Mouse (Mus musculus) ES-E14 (cell line): ENCODE results near the gene Arl4c. TPM values are rescaled to one million over a fixed set of nuclear protein-coding genes. Genes with fewer than 3 reads are reported as not detected.

ENCODE experiments used
- DNase-seq: peaks from one replicate; pipeline ENCODE4 v3.0.0-alpha.2; 2013; ENCODE audit warnings: low read depth, low spot score
- H3K27ac ChIP-seq: 2 replicates; pipeline ENCODE4 v1.5.1; 2012; ENCODE audit warnings: low read depth, mild to moderate bottlenecking, low read length, moderate library complexity, mixed read lengths; ENCODE audit not compliant: poor library complexity, insufficient read depth, severe bottlenecking
- H3K36me3 ChIP-seq: 2 replicates; pipeline ENCODE4 v1.6.1; 2012; ENCODE audit warnings: mild to moderate bottlenecking, low read length, moderate library complexity, mixed read lengths; ENCODE audit not compliant: control insufficient read depth, poor library complexity, insufficient read depth, severe bottlenecking
- H3K4me1 ChIP-seq, 2 experiments: fragments of 150-350 bp in 1 of 2; sonication (generic) in 1 of 2; 2 replicates each; pipeline ENCODE4 v1.6.1; 2012; ENCODE audit warnings: low read length in 2 of 2, mild to moderate bottlenecking in 1 of 2, mixed read lengths in 1 of 2; ENCODE audit not compliant: control insufficient read depth in 2 of 2, insufficient read depth in 2 of 2, poor library complexity in 1 of 2
- H3K4me3 ChIP-seq, 2 experiments: fragments of 150-350 bp in 1 of 2; sonication (generic) in 1 of 2; 2 replicates each; pipeline ENCODE4 v1.5.1; 2012; ENCODE audit warnings: low read length in 2 of 2, low read depth in 1 of 2, mild to moderate bottlenecking in 1 of 2, mixed read lengths in 1 of 2; ENCODE audit not compliant: insufficient read depth in 1 of 2, poor library complexity in 1 of 2, severe bottlenecking in 1 of 2
- H3K9ac ChIP-seq: 2 replicates; pipeline ENCODE4 v1.6.1; 2012; ENCODE audit warnings: low read depth, mild to moderate bottlenecking, low read length, mixed read lengths; ENCODE audit not compliant: poor library complexity, insufficient read depth, severe bottlenecking
- H3K9me3 ChIP-seq: fragments of 150-350 bp; sonication (generic); 2 replicates; pipeline ENCODE4 v1.6.1; 2012; ENCODE audit warnings: low read depth, mild to moderate bottlenecking, low read length; ENCODE audit not compliant: control insufficient read depth, insufficient read depth
- CHD2 ChIP-seq: IDR thresholded peaks from 2 replicates; pipeline ENCODE4 v1.6.1; 2014; ENCODE audit warnings: mild to moderate bottlenecking, low read depth, low read length, inconsistent platforms
- HCFC1 ChIP-seq: IDR thresholded peaks from 2 replicates; pipeline ENCODE4 v1.6.1; 2012; ENCODE audit warnings: low read length, inconsistent platforms, borderline replicate concordance; ENCODE audit not compliant: insufficient read depth
- MAFK ChIP-seq: IDR thresholded peaks from 2 replicates; pipeline ENCODE4 v1.6.1; 2014; ENCODE audit warnings: mild to moderate bottlenecking, low read depth, low read length, inconsistent platforms; ENCODE audit not compliant: insufficient read depth
- ZC3H11A ChIP-seq: IDR thresholded peaks from 2 replicates; pipeline ENCODE4 v1.6.1; 2012; ENCODE audit warnings: low read depth, mild to moderate bottlenecking, inconsistent platforms, low read length, borderline replicate concordance
- ZNF384 ChIP-seq: IDR thresholded peaks from 2 replicates; pipeline ENCODE4 v1.6.1; 2012; ENCODE audit warnings: low read depth, low read length, inconsistent platforms
- in situ Hi-C, 2 experiments: fragments of 600-800 bp; cut with MboI; formaldehyde crosslinking; loops; one replicate each; pipeline ENCODE4 v1.15.1; 2025; ENCODE audit warnings: low sequenced_read_pairs in 2 of 2, inconsistent platforms in 1 of 2; ENCODE audit not compliant: unreplicated experiment in 2 of 2
- total RNA-seq: library from RNA; depleted of rRNA; stranded (reverse); fragments of 300-350 nt; gene quantifications from 2 replicates; pipeline ENCODE4 v1.2.3, GENCODE M21; 2012

Arl4c gene
- total RNA-seq, 1 experiment = 37.7 TPM

DNA sequence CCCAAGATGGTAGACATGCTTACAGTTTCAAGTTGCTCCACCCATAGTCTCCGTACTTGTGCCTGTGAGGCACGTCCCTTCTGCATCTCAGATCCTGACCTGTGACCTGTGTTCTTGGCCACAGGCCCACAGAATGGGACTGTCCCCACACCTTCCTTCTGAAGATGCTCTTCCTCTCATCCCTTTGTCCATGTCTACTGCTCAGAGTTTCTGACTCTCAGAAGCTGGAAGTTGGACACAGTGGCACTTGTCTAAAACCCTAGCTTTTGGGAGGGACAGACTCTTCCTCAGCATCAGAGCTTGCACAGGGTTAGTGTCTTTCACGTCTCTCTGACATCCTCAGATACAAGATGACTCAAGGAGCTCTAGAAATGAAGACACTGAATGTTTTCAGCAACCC lies 6.2 kb upstream of the Arl4c start:
- in situ Hi-C loops = loop anchor here (10.0 to 25.0 kb wide), 3 partner anchors 143 to 271 kb away; no protein-coding TSS in a partner anchor
- no peak overlapping the region for H3K27ac ChIP-seq
- H3K4me1 ChIP-seq = peaks cover 0 to 5% of the 10 kb centered on the region in 2 experiments; a peak in 1 of 4 replicates
- H3K9me3 ChIP-seq = no peaks in the 10 kb centered on the region
- DNase-seq = no peak
- TF ChIP-seq HCFC1 (no peak), MAFK (no peak), CHD2 (no peak), ZC3H11A (no peak), ZNF384 (no peak)
- no peak overlapping the region for H3K9ac ChIP-seq
- H3K36me3 ChIP-seq = no peaks in the 10 kb centered on the region
- no peak overlapping the region for H3K4me3 ChIP-seq

DNA sequence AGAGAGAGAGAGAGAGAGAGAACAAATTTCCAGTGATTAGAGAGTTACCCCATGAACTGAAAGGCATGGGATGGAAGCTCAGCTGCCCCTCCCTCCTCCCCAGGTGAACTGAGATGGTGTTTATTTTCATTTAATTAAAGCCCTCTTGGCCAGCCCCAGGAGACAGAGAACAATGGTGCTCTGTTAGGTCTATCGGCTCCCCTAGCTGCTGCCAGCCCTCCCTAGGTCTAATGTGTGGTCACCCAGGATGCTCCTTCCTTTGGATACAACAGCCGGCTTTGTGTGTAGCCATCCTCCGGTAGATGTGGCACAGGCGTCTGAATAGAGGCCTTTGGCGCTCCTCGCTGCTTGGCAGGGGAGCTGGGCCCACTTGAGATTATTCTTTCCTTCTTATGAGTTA lies 5.5 kb upstream of the Arl4c start:
- Histone ChIP-seq H3K4me3 (no peak overlapping the region), H3K36me3 (no peaks in the 10 kb centered on the region), H3K4me1 (peaks cover 0 to 5% of the 10 kb centered on the region in 2 experiments; a peak in 1 of 4 replicates), H3K9ac (no peak overlapping the region), H3K27ac (no peak overlapping the region), H3K9me3 (no peaks in the 10 kb centered on the region)
- TF ChIP-seq HCFC1 = no peak
- TF ChIP-seq ZNF384 = no peak
- TF ChIP-seq MAFK = no peak
- TF ChIP-seq CHD2 = no peak
- in situ Hi-C loops = loop anchor here (10.0 to 25.0 kb wide), 3 partner anchors 143 to 270 kb away; no protein-coding TSS in a partner anchor
- no peak for DNase-seq

DNA sequence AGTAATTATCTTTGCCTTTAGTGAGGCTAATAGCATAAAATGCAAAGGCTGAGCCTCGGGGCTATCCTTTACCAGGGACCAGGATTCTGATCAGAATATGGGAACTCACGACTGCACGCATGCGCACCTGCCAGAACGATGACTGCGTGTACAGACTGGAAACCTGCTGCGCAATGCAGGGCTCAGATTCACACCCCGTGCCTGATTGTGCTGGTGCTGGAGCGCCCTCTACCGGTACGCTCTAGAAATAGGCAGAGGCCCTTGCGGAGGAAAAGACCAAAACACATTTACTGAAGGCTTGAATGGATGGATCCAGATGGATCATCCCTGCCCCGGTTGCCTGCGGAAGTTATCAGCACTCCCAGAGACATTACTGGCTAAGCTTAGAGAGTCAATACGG lies 3.8 kb upstream of the Arl4c start:
- in situ Hi-C loops = loop anchor here (10.0 to 25.0 kb wide), 3 partner anchors 141 to 268 kb away; no protein-coding TSS in a partner anchor
- Histone ChIP-seq H3K9ac (peak overlapping the region; percentile 38; the same call in 1 of the 2 replicates), H3K4me3 (peak overlapping the region in 1 of 2 experiments; percentile 14; a peak in 1 of 4 replicates), H3K4me1 (peaks cover 0 to 6% of the 10 kb centered on the region in 2 experiments; a peak in 1 of 4 replicates), H3K27ac (no peak overlapping the region), H3K9me3 (no peaks in the 10 kb centered on the region), H3K36me3 (no peaks in the 10 kb centered on the region)
- peak; percentile 96 for DNase-seq
- TF ChIP-seq MAFK = peak; percentile 53; the same call in 1 of the 2 replicates
- peak; percentile 98 for TF ChIP-seq ZC3H11A
- no peak for TF ChIP-seq ZNF384
- TF ChIP-seq HCFC1 = no peak

DNA sequence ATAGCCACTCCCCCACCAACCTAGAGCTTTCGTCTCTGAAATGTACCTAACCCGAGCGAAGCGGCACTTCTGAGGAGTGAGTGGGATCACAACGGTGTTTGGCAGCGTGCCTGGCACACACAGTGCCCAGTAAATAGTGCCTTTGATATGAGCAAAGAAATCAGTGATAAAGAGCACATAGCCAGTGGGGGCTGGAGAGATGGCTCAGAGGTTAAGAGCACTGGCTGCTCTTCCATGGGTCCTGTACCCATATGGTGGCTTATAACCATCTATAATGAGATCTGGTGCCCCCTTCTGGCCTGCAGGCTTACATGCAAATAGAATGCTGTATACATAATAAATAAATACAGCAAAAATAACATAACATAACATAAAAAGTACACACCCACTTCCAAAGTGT lies 3.0 kb upstream of the Arl4c start:
- no peaks in the 10 kb centered on the region for H3K9me3 ChIP-seq
- H3K4me3 ChIP-seq = no peak overlapping the region
- no peak for TF ChIP-seq CHD2
- peak; percentile 87 for TF ChIP-seq ZC3H11A
- no peak for TF ChIP-seq ZNF384
- TF ChIP-seq MAFK = no peak
- TF ChIP-seq HCFC1 = no peak
- peaks cover 0 to 9% of the 10 kb centered on the region in 2 experiments; a peak in 2 of 4 replicates for H3K4me1 ChIP-seq
- no peak for DNase-seq
- no peak overlapping the region; the same call in 1 of the 2 replicates for H3K27ac ChIP-seq
- no peak overlapping the region for H3K9ac ChIP-seq
- in situ Hi-C loops = loop anchor here (10.0 to 25.0 kb wide), 3 partner anchors 140 to 268 kb away; no protein-coding TSS in a partner anchor
- no peaks in the 10 kb centered on the region; the same call in 1 of the 2 replicates for H3K36me3 ChIP-seq
